Mouse (Mus musculus) embryo, embryonic 11.5 days (tissue): ENCODE measurements at regions not wholly inside any gene's neighbourhood (a gene's known extent, or its start where the extent isn't known, plus 50 kb on each side); places are given as distances from the start of the nearest gene placed in this dataset.
A peak's percentile ranks its signal among the peaks of the same experiment; 100 is the strongest.

ENCODE experiments used
- DNase-seq: peaks from one replicate; pipeline ENCODE4 v3.0.0-alpha.2; 2012; ENCODE audit warnings: low read depth, low spot score

GRCm38 (mm10) chr9:115611713-115612112 lies 297.5 kb upstream of the Gadl1 start:
- no peak for DNase-seq

- no peak for DNase-seq
These were observed 296.3 kb upstream of the Gadl1 start for GRCm38 (mm10) chr9:115612908-115613307.

GRCm38 (mm10) chr9:115614007-115614406 lies 295.2 kb upstream of the Gadl1 start:
- no peak for DNase-seq

- DNase-seq, result no peak
These were observed 291.3 kb upstream of the Gadl1 start for GRCm38 (mm10) chr9:115617909-115618308.

GRCm38 (mm10) chr9:115623948-115624347 lies 285.3 kb upstream of the Gadl1 start:
- peak; percentile 11 for DNase-seq

GRCm38 (mm10) chr9:115624721-115625496 lies 284.3 kb upstream of the Gadl1 start:
- DNase-seq, result no peak

GRCm38 (mm10) chr9:115627551-115627950 lies 281.7 kb upstream of the Gadl1 start:
- DNase-seq, result no peak

- DNase-seq, result no peak
These were observed 272.1 kb upstream of the Gadl1 start for GRCm38 (mm10) chr9:115637114-115637513.

- no peak for DNase-seq
These were observed 268.5 kb upstream of the Gadl1 start for GRCm38 (mm10) chr9:115640781-115641180.

- DNase-seq, result no peak
These were observed 267.2 kb upstream of the Gadl1 start for GRCm38 (mm10) chr9:115642032-115642431.

GRCm38 (mm10) chr9:115644953-115645352 lies 264.3 kb upstream of the Gadl1 start:
- no peak for DNase-seq

- no peak for DNase-seq
These were observed 263.0 kb upstream of the Gadl1 start for GRCm38 (mm10) chr9:115646226-115646625.

- DNase-seq, result no peak
These were observed 257.5 kb upstream of the Gadl1 start for GRCm38 (mm10) chr9:115651708-115652107.

- no peak for DNase-seq
These were observed 256.1 kb upstream of the Gadl1 start for GRCm38 (mm10) chr9:115653116-115653515.

GRCm38 (mm10) chr9:115654933-115655332 lies 254.3 kb upstream of the Gadl1 start:
- DNase-seq, result no peak

- DNase-seq, result no peak
These were observed 252.7 kb upstream of the Gadl1 start for GRCm38 (mm10) chr9:115656538-115656937.

GRCm38 (mm10) chr9:115656994-115657713 lies 252.1 kb upstream of the Gadl1 start:
- no peak for DNase-seq

GRCm38 (mm10) chr9:115658477-115658876 lies 250.8 kb upstream of the Gadl1 start:
- DNase-seq, result no peak

GRCm38 (mm10) chr9:115660371-115660770 lies 248.9 kb upstream of the Gadl1 start:
- no peak for DNase-seq

GRCm38 (mm10) chr9:115661834-115662425 lies 247.3 kb upstream of the Gadl1 start:
- DNase-seq, result no peak

- no peak for DNase-seq
These were observed 243.8 kb upstream of the Gadl1 start for GRCm38 (mm10) chr9:115665337-115666004.

- no peak for DNase-seq
These were observed 242.7 kb upstream of the Gadl1 start for GRCm38 (mm10) chr9:115666530-115666929.
